Mouse (Mus musculus) bone marrow, adult 2 months (tissue): ENCODE data around the gene D930020B18Rik.

Experiments
- CTCF ChIP-seq: fragments of 200-500 bp; IDR thresholded peaks from 2 replicates; pipeline ENCODE4 v1.5.1; 2011; ENCODE audit warnings: low read length, control low read depth; ENCODE audit not compliant: control insufficient read depth, insufficient read depth
- POLR2A ChIP-seq: fragments of 200-500 bp; IDR thresholded peaks from 2 replicates; pipeline ENCODE4 v1.6.1; 2011; ENCODE audit warnings: low read depth, mild to moderate bottlenecking, control low read depth, low read length, borderline replicate concordance; ENCODE audit not compliant: control insufficient read depth

DNA sequence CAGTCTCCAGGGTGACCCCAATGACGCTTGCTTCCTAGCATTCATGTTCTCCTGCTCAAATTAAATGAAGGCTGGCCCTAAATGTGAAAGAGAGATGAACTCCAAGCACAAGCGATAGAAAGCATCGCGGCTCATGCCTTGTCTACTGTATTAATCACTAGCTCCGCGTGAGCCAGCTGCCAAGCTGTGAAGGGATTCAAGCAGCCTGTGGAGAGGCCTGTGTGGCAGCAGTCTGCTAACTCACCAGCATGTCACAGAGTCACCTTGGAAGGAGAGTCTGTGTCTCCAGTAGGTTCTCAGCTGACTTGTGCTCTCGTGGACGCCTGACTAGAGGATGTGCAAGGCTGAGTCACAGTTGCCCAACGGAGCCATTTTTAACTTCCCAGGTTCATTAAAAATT, 91.2 kb downstream of the D930020B18Rik start:
- TF ChIP-seq CTCF (no peak), POLR2A (no peak)
